Mouse (Mus musculus): ENCODE data around the gene Itga9.
A peak's percentile ranks its signal among the peaks of the same experiment; 100 is the strongest.
"Not testable (repeated sequence)": the region's sequence is repeated elsewhere in the genome, so short reads cannot be mapped to it uniquely, and the experiment has no call there.

Gene Itga9

GRCm38 (mm10) chr9:118606148-118606816 is at the start of gene Itga9:
Gene Itga9 (plus strand): TSS chr9:118606690.
- DNase-seq (ENCODE audit: low spot score), result no peak

GRCm38 (mm10) chr9:118556951-118557780 is 49.3 kb upstream of the Itga9 start:
- peak; percentile 43 for DNase-seq (ENCODE audit: low spot score)

GRCm38 (mm10) chr9:118563356-118563755 is 43.1 kb upstream of the Itga9 start:
- no peak for DNase-seq (ENCODE audit: low spot score)

GRCm38 (mm10) chr9:118563866-118564265 is 42.6 kb upstream of the Itga9 start:
- no peak for DNase-seq (ENCODE audit: low spot score)

- DNase-seq (ENCODE audit: low spot score), result no peak
Measured at GRCm38 (mm10) chr9:118564696-118565095, 41.8 kb upstream of the Itga9 start.

- no peak for DNase-seq (ENCODE audit: low spot score)
Measured at GRCm38 (mm10) chr9:118569328-118569727, 37.2 kb upstream of the Itga9 start.

- DNase-seq (ENCODE audit: low spot score), result no peak
Measured at GRCm38 (mm10) chr9:118570865-118571264, 35.6 kb upstream of the Itga9 start.

- DNase-seq (ENCODE audit: low spot score), result no peak
Measured at GRCm38 (mm10) chr9:118571701-118572100, 34.8 kb upstream of the Itga9 start.

GRCm38 (mm10) chr9:118574911-118575310 is 31.6 kb upstream of the Itga9 start:
- peak; percentile 19 for DNase-seq (ENCODE audit: low spot score)

GRCm38 (mm10) chr9:118580371-118580770 is 26.1 kb upstream of the Itga9 start:
- DNase-seq (ENCODE audit: low spot score), result no peak

- DNase-seq (ENCODE audit: low spot score), result no peak
Measured at GRCm38 (mm10) chr9:118582757-118583156, 23.7 kb upstream of the Itga9 start.

GRCm38 (mm10) chr9:118584838-118585237 is 21.7 kb upstream of the Itga9 start:
- no peak for DNase-seq (ENCODE audit: low spot score)

GRCm38 (mm10) chr9:118585998-118586397 is 20.5 kb upstream of the Itga9 start:
- DNase-seq (ENCODE audit: low spot score), result no peak

GRCm38 (mm10) chr9:118587115-118587514 is 19.4 kb upstream of the Itga9 start:
- no peak for DNase-seq (ENCODE audit: low spot score)

GRCm38 (mm10) chr9:118589249-118589648 is 17.2 kb upstream of the Itga9 start:
- DNase-seq (ENCODE audit: low spot score), result no peak

- DNase-seq (ENCODE audit: low spot score), result no peak
Measured at GRCm38 (mm10) chr9:118590230-118590629, 16.3 kb upstream of the Itga9 start.

- no peak for DNase-seq (ENCODE audit: low spot score)
Measured at GRCm38 (mm10) chr9:118591633-118592032, 14.9 kb upstream of the Itga9 start.

GRCm38 (mm10) chr9:118592585-118593249 is 13.8 kb upstream of the Itga9 start:
- no peak for DNase-seq (ENCODE audit: low spot score)

GRCm38 (mm10) chr9:118593443-118593842 is 13.0 kb upstream of the Itga9 start:
- DNase-seq (ENCODE audit: low spot score), result no peak

GRCm38 (mm10) chr9:118596767-118597166 is 9.7 kb upstream of the Itga9 start:
- no peak for DNase-seq (ENCODE audit: low spot score)

GRCm38 (mm10) chr9:118600393-118600792 is 6.1 kb upstream of the Itga9 start:
- DNase-seq (ENCODE audit: low spot score), result not testable (repeated sequence)

- DNase-seq (ENCODE audit: low spot score), result no peak
Measured at GRCm38 (mm10) chr9:118602576-118602975, 3.9 kb upstream of the Itga9 start.

Data from left cerebral cortex, adult 11 months (tissue).